Mouse (Mus musculus): Measurements from ENCODE around the gene Abcb6.

Gene Abcb6

DNA sequence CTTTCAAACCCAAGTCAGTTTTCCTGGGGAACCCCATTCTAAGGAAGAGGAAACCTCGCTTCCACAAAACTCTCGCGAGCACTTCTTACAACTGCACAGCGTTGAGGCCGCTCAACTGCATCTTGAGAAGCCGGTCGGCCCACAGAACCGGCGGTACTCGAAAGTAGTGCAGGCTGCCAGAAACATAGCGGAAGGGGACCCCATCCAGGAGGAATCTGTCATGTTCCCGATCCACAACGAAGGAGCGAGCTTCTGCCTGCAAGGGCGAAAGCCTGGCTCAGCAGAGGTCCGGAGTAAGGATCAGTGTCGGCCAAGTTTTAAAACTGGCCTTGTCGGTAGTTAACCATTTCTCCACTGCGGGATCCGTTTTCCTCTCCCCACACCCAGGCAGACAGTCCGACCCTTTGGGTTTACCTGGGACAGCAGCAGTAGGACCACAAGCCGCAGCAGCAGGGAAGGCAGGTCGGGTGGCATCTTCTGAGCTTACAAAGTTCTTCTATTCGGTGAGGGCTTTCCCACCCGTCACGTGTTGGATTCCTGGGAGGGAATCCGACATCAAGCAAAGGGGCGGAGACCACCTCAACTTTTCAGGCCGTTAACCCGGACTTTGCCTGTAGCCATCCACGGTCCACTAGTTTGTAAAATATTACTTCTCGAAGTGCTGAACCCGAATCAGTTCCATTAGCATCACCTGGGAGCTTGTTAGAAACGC is 28.9 kb upstream of the Abcb6 start:
- DNase-seq (ENCODE audit: extremely low read depth, insufficient read length, low spot score) = no peak

DNA sequence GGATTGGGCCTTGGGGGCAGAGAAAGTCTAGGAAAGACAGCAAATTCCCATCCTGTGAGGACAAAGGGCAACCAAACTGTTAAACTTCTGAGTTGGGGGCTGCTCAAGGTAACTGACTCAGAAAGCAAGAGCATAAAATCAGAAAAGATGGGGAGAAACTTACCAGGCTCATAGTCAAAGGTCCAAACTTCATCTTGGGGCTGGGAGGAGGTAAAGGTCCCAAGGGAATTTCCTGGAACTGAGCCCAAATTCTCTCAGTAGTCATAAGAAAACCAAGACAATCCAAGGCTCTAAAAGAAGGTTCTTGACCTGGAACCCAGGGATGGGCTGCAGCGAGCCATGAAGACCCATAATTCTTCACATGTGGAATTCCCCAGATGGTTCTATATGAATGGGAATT is 21.0 kb upstream of the Abcb6 start:
- DNase-seq (ENCODE audit: extremely low read depth, insufficient read length, low spot score) = no peak

DNA sequence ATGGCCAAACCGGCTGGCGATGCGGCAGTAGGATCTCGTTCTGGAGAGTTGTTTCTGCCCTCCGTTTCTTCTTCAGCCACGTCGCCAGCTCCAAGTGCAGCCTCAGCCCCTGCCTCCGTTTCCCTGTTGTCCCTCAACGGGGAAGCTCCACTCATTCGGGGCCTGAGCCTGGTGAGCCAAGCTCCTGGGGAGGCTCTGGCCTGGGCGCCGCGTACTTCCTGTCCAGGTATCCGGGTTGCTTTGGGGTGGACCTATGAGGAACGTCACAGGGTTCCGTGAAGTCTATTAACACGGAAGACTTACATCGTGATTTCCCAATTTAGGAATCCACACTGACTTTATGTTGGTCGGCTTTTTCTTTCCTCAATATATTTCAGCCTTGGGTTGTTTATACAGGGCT is 12.3 kb upstream of the Abcb6 start:
- no peak for DNase-seq (ENCODE audit: extremely low read depth, insufficient read length, low spot score)

DNA sequence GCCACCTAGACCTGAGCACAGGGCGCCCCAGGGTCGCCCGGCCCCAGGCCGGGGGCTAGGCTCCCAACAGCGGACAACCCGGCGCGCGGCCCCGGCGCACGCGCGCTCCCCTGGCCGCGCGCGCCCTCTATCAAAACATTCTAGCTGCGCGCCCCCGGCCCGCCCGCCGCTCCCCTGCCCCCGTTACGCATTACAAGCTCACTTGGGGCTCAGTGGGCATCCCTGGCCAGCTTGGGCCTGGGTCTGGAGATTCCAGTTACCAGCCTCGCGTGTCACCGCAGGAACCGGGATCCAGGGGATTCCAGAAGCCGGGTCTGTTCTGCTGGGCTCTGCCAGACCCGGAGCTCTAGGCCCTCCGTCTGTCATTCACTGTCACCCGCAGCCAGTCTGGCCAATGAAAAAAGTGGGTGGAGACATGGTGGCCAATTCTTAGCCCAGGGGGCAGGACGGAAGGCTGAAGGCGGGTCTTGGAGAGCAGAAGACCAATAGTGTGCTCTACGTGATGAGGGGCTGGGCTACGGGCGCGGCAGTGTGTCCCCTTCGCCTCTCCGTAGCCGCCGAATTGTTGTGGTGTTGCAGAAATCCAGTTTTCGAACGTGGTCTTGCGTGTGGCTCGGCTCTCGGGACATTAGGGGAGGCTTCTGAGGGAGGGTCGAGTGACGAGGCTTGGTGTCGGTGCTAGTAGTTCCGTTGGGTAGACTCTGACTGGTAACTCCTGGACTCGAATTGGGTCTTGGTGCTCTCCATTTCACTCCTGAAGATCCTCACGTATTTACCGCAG is 11.6 kb upstream of the Abcb6 start, which contains the start of the genes Ankzf1 and Atg9a:
Gene Ankzf1, plus strand, starts transcription at position 530 of the 781 bp plus-strand sequence.
Gene Atg9a, minus strand, starts transcription at position 575 of the 781 bp plus-strand sequence.
- peak; percentile 97 for DNase-seq (ENCODE audit: extremely low read depth, insufficient read length, low spot score)

DNA sequence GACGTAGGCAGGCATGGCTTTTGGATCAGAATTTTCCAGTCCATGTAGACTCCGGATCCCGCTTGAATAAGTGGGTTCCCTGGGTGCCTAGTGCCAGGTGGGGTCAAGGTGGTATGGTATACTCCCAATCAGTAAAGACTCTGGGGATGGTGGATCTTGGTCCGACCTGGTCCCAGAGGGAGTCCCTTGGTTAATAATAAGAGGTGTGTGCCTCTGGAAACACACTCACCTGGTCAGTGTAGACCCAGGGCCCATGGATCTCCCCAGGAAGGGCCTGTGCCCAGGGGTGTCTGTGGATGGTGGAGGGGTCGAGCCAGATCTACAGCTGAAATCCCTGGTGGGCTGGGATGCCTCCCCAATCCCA is 11.0 kb upstream of the Abcb6 start:
- DNase-seq (ENCODE audit: extremely low read depth, insufficient read length, low spot score) = no peak

DNA sequence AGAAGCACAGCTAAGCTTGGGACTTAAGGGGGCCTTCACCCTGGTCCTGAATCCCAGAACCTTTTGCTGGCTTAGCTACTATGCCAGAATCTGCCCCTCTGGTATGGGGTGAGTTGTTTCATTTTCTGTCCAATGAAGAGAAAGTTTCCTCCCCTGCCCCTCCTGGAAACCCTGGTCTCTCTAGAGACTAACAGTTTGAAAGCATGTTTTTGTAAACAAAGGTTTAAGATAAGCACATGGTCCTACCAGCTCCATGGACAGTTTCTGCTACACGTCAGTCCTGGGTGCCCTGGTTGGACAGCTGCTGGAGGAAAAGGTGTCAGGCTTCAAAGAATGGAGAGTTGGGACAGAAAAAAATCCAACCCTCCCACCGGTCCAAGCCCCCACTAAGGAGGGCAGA is 10.4 kb upstream of the Abcb6 start:
- DNase-seq (ENCODE audit: extremely low read depth, insufficient read length, low spot score) = no peak

DNA sequence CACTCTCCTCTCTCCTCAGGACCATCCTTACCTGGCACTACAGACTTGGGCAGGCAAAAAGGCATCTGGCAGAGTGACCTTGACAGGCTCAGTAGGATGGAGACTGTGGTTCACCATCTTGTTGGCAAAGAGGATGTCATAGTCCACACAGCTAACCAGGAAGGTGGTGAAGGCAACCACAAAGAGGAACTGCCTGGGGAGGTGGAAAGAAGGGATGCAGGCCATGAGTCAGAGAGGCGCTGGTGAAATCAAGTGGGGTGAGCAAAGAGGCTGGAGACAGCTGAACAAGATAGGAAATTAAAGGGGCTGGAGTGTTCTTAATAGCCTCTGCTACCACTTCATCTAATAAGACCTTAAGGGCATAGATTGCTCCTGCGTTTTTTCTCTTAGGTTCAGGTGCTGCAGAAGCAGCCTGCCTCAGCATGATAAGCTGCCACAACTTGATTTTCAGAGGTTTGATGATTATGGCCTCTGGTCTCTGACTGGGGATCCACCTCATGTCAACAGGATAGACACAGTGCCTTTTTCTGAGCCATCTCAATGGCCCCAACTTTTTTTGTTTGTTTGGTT is 7.8 kb upstream of the Abcb6 start:
- DNase-seq (ENCODE audit: extremely low read depth, insufficient read length, low spot score) = no peak

DNA sequence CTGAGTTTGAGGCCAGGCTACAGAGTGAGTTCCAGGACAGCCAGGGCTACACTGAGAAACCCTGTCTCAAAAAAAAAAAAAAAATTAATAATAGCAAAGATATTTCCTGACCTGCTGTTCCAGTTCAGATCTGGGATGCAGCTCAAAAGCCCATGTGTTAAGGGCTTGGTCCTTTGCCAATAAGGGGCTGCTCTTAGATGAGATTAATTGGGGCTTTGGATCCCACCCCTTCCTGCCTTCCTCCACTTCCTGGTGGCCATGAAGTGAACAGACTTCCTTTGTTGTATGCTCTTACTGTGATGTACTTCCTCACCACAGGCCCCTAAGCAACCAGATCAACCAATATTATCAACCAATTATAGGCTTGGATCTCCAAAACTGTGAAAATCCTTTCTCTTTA is 6.9 kb upstream of the Abcb6 start:
- DNase-seq (ENCODE audit: extremely low read depth, insufficient read length, low spot score) = no peak

DNA sequence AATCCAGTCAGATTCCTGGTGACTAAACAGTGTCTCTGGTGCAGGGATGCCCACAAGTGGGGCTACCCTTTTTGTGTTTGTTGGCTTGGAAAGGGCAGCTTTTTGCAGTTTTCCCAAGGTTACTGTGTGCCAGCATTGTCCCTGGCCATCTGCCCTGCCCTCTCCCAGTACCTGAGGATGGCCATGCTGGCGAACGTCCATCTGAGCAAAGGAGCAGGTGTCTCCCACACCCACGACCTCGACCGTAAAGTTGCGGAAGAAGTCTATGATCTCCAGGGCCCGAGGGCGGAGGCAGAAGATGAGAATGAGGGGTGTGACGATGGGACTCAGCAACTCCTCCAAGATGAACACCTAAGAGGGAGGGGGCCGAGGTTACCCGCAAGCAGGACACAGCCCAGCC is 5.3 kb upstream of the Abcb6 start:
- no peak for DNase-seq (ENCODE audit: extremely low read depth, insufficient read length, low spot score)

DNA sequence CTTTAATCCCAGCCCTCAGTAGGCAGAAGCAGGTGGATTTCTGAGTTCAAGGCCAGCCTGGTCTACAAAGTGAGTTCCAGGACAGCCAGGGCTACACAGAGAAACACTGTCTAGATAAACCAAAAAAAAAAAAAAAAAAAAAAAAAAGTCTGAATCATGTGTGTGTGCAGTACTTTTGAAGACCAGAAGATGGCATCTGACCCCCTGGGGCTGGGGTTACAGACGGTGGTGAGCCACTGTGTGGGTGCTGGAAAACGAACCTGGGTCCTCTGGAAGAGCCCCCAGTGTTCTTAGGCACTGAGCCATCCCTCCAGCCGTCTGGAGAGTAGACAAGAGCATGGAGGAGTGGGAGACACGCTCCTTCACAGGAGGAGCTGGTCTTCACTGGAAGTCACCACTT is 2.0 kb upstream of the Abcb6 start:
- DNase-seq (ENCODE audit: extremely low read depth, insufficient read length, low spot score) = no peak

DNA sequence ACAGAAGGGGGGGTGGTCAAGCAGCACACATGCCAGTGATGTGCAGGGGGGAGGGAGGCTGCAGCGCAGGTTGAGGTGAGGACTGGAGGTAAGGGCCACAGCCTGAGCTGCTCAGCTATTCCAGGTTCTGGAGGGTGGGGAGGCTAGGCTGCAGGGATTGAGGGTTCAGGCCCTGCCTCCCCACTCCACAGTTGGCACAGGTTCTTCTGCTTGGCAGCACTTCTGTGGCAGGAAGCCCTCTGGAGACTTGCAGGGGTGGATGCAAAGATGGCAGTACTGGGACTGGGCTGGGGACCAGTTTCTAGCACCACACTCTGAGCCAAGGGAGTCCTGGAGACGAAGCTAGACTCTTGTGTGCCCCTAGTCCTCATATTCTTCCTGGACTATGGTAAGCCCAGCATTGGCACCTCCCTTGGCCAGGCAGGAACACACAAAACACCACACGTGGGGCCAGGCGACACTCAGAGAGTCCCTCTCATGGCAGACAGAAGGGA is 1.2 kb upstream of the Abcb6 start:
- DNase-seq (ENCODE audit: extremely low read depth, insufficient read length, low spot score) = no peak

DNA sequence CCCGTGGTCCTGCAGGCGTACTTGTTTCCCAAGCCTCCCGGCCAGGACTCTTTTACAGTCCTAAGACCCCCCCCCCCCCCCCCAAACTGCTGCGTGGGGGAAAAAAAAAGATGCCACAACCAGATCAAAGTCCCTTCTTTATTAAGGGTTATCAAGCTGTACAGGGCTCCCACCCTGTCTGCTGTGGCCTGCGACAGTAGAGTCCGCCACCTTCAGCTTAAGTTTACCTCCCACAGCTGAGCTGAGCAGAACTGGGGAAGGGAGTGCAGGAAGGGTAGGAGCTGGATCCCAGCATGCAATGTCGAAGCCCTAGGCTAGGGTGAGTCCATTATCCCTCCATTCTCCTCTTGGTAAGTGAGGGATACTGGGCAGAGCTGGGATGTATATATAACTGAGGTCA is 549 bp upstream of the Abcb6 start:
- DNase-seq (ENCODE audit: extremely low read depth, insufficient read length, low spot score) = no peak

DNA sequence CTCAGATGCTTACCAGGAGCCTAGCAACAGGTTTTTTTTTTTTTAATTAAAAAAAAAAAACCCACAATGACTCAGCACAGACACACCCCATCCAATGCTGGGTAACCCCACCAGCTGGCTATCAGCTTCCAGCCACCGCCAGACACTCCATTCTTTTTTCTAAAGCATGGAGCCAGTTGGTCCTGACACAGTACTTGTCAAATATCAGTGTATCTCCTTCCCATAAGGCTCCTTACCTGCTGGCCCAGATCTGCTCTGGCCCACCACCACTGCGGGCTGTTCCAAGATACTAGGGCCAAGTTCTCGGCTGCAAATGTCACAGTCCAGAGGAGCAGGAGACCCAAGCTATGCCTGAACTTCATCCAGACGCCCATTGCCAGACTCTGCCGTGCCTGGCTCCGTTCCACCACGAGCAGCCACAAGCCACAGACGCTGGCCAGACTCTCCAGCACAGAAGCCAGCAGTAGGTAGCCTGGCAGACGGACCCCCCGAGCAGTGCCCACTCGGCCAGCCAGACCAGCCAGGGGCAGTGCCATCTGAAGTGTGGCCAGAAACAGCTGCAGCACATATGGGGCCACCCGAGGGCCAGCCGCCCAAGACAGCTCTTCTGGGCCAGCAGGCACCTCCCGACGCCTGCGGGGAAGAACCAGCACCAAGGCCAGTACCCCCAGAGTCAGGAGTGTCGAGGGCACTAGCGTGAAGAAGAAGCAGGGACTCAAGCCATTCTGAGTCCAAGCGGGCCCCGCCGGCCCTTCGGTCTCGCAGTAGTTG is 673 bp downstream of the Abcb6 start:
- peak; percentile 80 for DNase-seq (ENCODE audit: extremely low read depth, insufficient read length, low spot score)

DNA sequence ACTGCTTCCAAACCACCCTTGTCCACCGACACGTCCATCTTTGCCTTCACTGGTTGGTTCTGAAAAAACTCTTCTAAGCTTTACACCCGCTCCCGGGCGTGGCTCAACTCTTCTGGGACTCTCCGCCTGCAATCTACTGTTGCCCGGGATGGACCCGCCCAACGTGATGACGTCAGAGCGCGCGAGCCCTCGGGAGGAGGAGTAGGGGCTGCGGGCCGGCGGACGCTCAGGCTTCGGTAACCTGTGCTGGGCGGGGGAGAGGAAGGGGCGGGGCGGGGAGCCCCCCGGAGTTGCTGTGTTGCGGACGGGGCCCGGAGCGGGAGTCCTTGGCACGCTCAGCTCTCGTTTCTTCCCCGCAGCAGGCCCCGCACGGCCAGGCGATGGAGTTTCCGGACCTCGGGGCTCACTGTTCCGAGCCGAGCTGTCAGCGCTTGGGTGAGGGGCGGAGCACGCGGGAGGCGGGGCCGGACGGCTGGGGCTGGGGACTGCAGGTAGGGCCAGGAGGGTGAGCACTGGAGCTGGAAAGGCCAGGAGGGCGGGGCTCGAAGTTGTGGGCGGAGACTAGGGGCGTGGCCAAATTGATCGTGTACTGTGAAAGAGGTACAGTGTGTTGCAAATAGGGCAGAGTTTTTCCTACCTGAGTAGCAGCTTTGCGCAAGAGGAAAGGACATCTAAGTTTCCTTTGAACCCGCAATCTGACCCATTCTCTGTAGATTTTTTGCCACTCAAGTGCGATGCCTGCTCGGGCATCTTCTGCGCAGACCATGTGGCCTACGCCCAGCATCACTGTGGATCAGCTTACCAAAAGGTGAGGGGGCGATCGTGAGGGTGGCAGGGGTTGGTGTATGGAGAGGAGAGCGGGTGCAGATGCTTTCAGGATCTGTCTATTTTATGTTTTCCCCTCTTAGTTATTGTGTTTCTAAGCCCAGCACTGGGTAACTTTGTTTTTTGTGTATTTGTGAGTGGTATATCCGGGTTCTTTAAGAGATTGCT is 11.4 kb downstream of the Abcb6 start, which contains the start of gene Zfand2b:
Gene Zfand2b, plus strand, starts transcription at position 175 of the 993 bp plus-strand sequence.
- peak; percentile 97 for DNase-seq (ENCODE audit: extremely low read depth, insufficient read length, low spot score)

DNA sequence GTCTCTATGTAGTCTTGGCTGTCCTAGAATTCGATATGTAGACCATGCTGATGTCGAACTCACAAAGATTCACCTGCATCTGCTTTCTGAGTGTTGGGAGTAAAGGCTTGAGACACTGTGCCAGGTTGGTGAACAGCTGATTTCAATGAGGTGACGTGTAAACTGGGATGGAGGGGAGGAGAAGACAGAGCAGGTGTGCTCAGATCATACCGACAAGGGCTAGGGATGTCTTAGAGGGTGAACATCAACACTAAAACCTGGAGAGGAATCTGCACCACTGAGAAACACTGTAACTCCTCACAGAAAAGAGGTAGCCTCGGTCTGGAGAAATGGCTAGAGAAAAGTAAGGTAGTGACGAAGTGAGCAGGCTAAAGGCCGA is 12.1 kb downstream of the Abcb6 start:
- DNase-seq (ENCODE audit: extremely low read depth, insufficient read length, low spot score) = no peak

DNA sequence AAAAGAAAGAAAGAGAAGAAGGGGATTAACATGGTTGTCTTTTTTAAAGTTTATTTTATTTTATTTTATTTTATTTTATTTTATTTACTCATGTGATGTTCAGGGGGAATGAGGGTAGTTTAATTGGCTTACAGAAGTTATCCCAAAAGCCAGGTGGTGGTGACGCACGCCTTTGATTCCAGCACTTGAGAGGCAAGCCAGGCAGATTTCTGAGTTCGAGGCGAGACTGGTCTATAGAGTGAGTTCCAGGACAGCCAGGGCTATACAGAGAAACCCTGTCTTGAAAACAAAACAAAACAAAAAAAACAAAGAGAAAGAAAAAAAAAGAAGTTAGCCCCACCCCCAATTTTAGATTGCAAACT is 20.0 kb downstream of the Abcb6 start:
- DNase-seq (ENCODE audit: extremely low read depth, insufficient read length, low spot score) = no peak

DNA sequence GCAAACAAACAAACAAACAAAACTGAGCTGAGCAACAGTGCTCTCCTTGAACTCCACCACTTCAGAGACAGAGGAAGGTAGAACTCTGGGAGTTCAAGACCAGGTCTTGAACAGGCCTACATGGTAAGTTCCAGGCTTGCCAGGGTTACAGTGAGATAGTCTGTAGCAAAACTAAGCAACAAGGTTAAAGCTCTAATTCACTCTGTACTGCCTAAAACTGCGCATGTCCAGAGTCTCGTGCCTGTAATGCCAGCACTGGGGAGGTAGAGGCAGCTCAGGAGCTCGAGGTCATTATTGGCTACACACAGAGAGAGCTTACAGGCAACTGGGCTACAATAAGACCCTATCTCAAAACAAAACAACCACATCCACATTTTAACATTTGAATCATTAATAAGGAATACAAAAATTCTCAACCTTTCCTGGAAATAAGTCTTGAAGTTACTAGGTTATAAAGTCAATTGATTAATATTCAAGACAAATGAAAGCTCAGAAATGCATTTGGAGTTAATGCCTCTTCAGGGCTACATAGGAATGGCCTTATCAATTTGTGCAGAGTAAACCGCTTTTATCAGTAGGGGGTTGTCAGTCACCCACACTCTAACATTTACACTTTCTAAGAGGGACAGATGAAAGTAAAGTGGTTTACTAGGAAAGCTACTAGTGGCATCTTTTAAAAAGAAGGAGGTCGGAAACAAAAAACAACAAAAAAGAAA is 20.5 kb downstream of the Abcb6 start:
- no peak for DNase-seq (ENCODE audit: extremely low read depth, insufficient read length, low spot score)

DNA sequence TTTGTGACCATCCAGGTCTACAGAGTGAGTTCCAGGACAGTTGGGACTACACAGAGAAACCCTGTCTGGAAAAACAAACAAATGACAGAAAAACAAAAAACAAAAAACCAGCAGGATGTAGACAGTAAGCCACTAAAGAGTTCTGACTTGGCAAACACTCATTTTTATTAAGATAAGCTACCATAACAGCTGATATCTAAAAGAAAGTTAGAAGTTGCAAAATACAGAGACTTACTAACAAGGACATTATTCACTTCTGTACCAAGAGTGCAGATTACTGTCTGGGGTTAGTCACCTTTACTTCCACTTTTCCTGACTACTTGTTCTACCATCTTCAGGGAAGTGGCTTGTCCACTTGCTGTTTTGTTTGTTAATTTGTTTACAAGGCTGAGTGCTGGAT is 21.2 kb downstream of the Abcb6 start:
- DNase-seq (ENCODE audit: extremely low read depth, insufficient read length, low spot score) = no peak

DNA sequence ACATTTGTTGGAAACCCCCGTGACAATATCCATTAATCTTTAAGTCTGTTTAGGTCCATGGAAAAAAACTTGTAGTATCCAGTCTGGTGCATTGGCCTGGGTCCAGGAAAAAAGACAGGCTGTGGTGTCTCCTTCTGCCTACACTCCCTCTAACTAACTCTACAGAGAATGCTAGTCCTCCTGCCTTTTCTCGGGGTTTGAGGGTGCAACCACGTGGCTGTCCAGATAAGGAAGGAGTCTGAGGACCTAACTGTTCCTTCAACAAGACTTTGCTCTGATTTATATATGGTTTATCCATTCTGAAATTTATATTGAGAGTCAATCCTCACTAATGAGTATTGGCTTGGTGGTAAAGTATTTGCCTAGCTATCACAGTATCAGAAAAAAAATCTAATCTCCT is 24.4 kb downstream of the Abcb6 start:
- no peak for DNase-seq (ENCODE audit: extremely low read depth, insufficient read length, low spot score)
